Mouse (Mus musculus) spleen, postnatal 10 days (tissue): ENCODE measurements around the gene Soat2.
A peak's percentile ranks its signal among the peaks of the same experiment; 100 is the strongest.

Source experiments
- DNase-seq, 2 experiments: peaks; one replicate each; pipeline ENCODE4 v3.0.0; 2021 to 2022; ENCODE audit warnings: low spot score in 2 of 2

The Soat2 gene

GRCm38 (mm10) chr15:102188096-102188495 lies 37.8 kb downstream of the Soat2 start:
- DNase-seq: no peak

GRCm38 (mm10) chr15:102188883-102189282 lies 38.6 kb downstream of the Soat2 start:
- DNase-seq: no peak

GRCm38 (mm10) chr15:102191699-102192098 lies 41.4 kb downstream of the Soat2 start:
- DNase-seq: no peak

GRCm38 (mm10) chr15:102192271-102192812 lies 42.0 kb downstream of the Soat2 start:
- no peak for DNase-seq

- no peak for DNase-seq
These were observed 42.6 kb downstream of the Soat2 start for GRCm38 (mm10) chr15:102192820-102193386.

- DNase-seq: no peak
These were observed 43.3 kb downstream of the Soat2 start for GRCm38 (mm10) chr15:102193652-102194051.

- no peak for DNase-seq
These were observed 44.1 kb downstream of the Soat2 start for GRCm38 (mm10) chr15:102194439-102194838.

GRCm38 (mm10) chr15:102195373-102195772 lies 45.0 kb downstream of the Soat2 start:
- no peak for DNase-seq

GRCm38 (mm10) chr15:102198841-102199240 lies 48.5 kb downstream of the Soat2 start:
- DNase-seq: no peak

GRCm38 (mm10) chr15:102202971-102203834 lies 52.9 kb downstream of the Soat2 start, which contains the start of gene Zfp740:
Gene Zfp740, plus strand, starts transcription at chr15:102203249.
- peak; percentile 87 to 94 for DNase-seq

- peak; percentile 53 to 75 for DNase-seq
These were observed 53.6 kb downstream of the Soat2 start for GRCm38 (mm10) chr15:102203835-102204381.

- DNase-seq: no peak
These were observed 54.6 kb downstream of the Soat2 start, which contains the start of gene Csad for GRCm38 (mm10) chr15:102204674-102205505. Gene Csad, minus strand, starts transcription at chr15:102204724.

- DNase-seq: no peak
These were observed 55.5 kb downstream of the Soat2 start for GRCm38 (mm10) chr15:102205779-102206178.

- no peak for DNase-seq
These were observed 57.0 kb downstream of the Soat2 start for GRCm38 (mm10) chr15:102207351-102207750.

GRCm38 (mm10) chr15:102208092-102208561 lies 57.8 kb downstream of the Soat2 start:
- peak in 1 of 2 experiments; percentile 23 for DNase-seq

- no peak for DNase-seq
These were observed 58.8 kb downstream of the Soat2 start for GRCm38 (mm10) chr15:102209114-102209513.

- DNase-seq: no peak
These were observed 60.5 kb downstream of the Soat2 start for GRCm38 (mm10) chr15:102210816-102211215.

- DNase-seq: no peak
These were observed 61.6 kb downstream of the Soat2 start for GRCm38 (mm10) chr15:102211895-102212294.
